Mouse (Mus musculus) thymus, postnatal 36 days (tissue): ENCODE data around the gene Prdm4.

Experiments used
- DNase-seq, 2 experiments: peaks; one replicate each; pipeline ENCODE4 v3.0.0; 2022; ENCODE audit warnings: mixed read lengths in 2 of 2

Prdm4 gene

DNA sequence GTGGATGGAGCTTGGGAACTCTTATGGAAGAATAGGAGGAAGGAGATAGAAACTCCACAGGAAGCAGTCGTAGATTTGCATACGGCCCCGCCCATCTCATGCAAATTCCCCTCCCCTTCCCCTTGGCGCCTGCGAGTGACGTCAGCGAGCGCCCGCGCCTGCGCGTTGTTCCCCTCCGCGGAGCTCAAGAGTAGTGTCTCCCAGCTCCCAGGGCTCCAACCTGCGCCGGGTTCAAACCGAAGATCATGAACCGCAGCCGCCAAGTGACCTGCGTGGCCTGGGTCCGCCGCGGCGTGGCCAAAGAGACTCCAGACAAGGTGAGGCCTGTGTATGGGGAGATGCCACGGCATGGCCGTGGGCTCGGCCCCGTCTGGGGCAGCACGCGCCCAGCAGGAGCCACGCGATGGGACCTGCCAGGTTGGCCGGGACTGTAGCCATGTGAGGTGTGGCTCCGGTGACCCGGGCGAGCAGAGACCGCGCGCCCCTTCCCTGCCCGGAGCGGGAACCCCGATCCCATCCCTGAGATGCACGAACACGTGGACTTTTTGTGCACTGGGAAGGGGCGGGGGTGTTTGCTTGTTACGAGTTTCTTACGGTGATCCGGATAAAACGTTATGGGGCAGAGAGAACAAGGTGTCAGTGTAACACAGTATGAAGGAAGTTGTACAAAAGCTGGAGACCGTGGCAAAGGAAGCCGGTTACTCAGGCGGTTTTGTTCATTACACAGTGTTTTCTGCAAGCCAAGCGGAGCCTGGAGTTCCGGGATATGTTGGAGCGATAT is 45.1 kb downstream of the Prdm4 start:
- DNase-seq: peak; percentile 90

- no peak for DNase-seq
These were observed 70.7 kb downstream of the Prdm4 start for GRCm38 (mm10) chr10:85846105-85846862.
